Mouse (Mus musculus) cerebellum, adult 18-20 months (tissue): ENCODE data around the gene Usp24.
A peak's percentile ranks its signal among the peaks of the same experiment; 100 is the strongest.

Experiments
- DNase-seq, 2 experiments: peaks; one replicate each; pipeline ENCODE4 v3.0.0; 2021

Gene Usp24

GRCm38 (mm10) chr4:106315921-106316350 lies at the start of gene Usp24:
TSS of gene Usp24 (plus strand) at chr4:106316213.
- peak; percentile 65 to 83 for DNase-seq

GRCm38 (mm10) chr4:106276937-106277336 lies 39.1 kb upstream of the Usp24 start:
- DNase-seq = no peak

- DNase-seq = no peak
Measured at GRCm38 (mm10) chr4:106279177-106279576, 36.8 kb upstream of the Usp24 start.

- DNase-seq = no peak
Measured at GRCm38 (mm10) chr4:106281128-106281491, 34.9 kb upstream of the Usp24 start.

- DNase-seq = peak; percentile 85 to 87
Measured at GRCm38 (mm10) chr4:106281492-106282122, 34.4 kb upstream of the Usp24 start.

GRCm38 (mm10) chr4:106282123-106282510 lies 33.9 kb upstream of the Usp24 start:
- DNase-seq = no peak

GRCm38 (mm10) chr4:106286958-106287743 lies 28.9 kb upstream of the Usp24 start:
- no peak for DNase-seq

GRCm38 (mm10) chr4:106290201-106290600 lies 25.8 kb upstream of the Usp24 start:
- no peak for DNase-seq

- DNase-seq = no peak
Measured at GRCm38 (mm10) chr4:106292823-106293222, 23.2 kb upstream of the Usp24 start.

- DNase-seq = no peak
Measured at GRCm38 (mm10) chr4:106293378-106294090, 22.5 kb upstream of the Usp24 start.

- no peak for DNase-seq
Measured at GRCm38 (mm10) chr4:106295696-106296095, 20.3 kb upstream of the Usp24 start.

- DNase-seq = no peak
Measured at GRCm38 (mm10) chr4:106296412-106297086, 19.5 kb upstream of the Usp24 start.

- no peak for DNase-seq
Measured at GRCm38 (mm10) chr4:106301346-106301745, 14.7 kb upstream of the Usp24 start.

GRCm38 (mm10) chr4:106308090-106308489 lies 7.9 kb upstream of the Usp24 start:
- no peak for DNase-seq

GRCm38 (mm10) chr4:106312651-106313050 lies 3.4 kb upstream of the Usp24 start:
- DNase-seq = no peak

GRCm38 (mm10) chr4:106313070-106313469 lies 2.9 kb upstream of the Usp24 start:
- DNase-seq = no peak

GRCm38 (mm10) chr4:106313874-106314273 lies 2.1 kb upstream of the Usp24 start:
- DNase-seq = no peak

- DNase-seq = no peak
Measured at GRCm38 (mm10) chr4:106314291-106314690, 1.7 kb upstream of the Usp24 start.

GRCm38 (mm10) chr4:106316351-106317178 lies 552 bp downstream of the Usp24 start:
- DNase-seq = peak in 1 of 2 experiments; percentile 49

GRCm38 (mm10) chr4:106317179-106318055 lies 1.4 kb downstream of the Usp24 start:
- peak; percentile 23 to 41 for DNase-seq

- DNase-seq = no peak
Measured at GRCm38 (mm10) chr4:106318208-106318607, 2.2 kb downstream of the Usp24 start.
